Mouse (Mus musculus) hindbrain, postnatal 0 days (tissue): ENCODE measurements around the gene Clec16a. TPM values are rescaled to one million over a fixed set of nuclear protein-coding genes. Genes with fewer than 3 reads are reported as not detected.

Experiments
- ATAC-seq: fragments of 200-750 bp; cut with Nextera tagmentation; 2 replicates; pipeline ENCODE4 v1.8.0; 2017; ENCODE audit warnings: mild to moderate bottlenecking, moderate TSS enrichment, moderate library complexity
- DNase-seq: peaks from one replicate; pipeline ENCODE4 v3.0.0-alpha.2; 2015; ENCODE audit warnings: low spot score
- H3K27ac ChIP-seq: fragments of 300-500 bp; sonication (generic); 2 replicates; pipeline ENCODE4 v1.5.1; 2014; ENCODE audit warnings: mild to moderate bottlenecking
- H3K27me3 ChIP-seq: fragments of 300-500 bp; sonication (generic); 2 replicates; pipeline ENCODE4 v1.6.1; 2014; ENCODE audit warnings: low read length, mixed read lengths; ENCODE audit not compliant: insufficient read depth
- H3K36me3 ChIP-seq: fragments of 300-500 bp; sonication (generic); 2 replicates; pipeline ENCODE4 v1.6.1; 2014; ENCODE audit warnings: low read length, mixed read lengths; ENCODE audit not compliant: insufficient read depth
- H3K4me1 ChIP-seq: fragments of 300-500 bp; sonication (generic); 2 replicates; pipeline ENCODE4 v1.6.1; 2014; ENCODE audit warnings: antibody characterized with exemption, low read length, mixed read lengths; ENCODE audit not compliant: insufficient read depth
- H3K4me2 ChIP-seq: fragments of 300-500 bp; sonication (generic); 2 replicates; pipeline ENCODE4 v1.6.1; 2014; ENCODE audit warnings: low read depth, mild to moderate bottlenecking, low read length, moderate library complexity, mixed read lengths
- H3K4me3 ChIP-seq: fragments of 300-500 bp; sonication (generic); 2 replicates; pipeline ENCODE4 v1.5.1; 2014; ENCODE audit warnings: low read length
- H3K9ac ChIP-seq: fragments of 300-500 bp; sonication (generic); replicated peaks from 2 replicates; pipeline ENCODE4 v1.6.1; 2014; ENCODE audit warnings: mild to moderate bottlenecking, low read length, moderate library complexity, mixed read lengths
- H3K9me3 ChIP-seq: fragments of 300-500 bp; sonication (generic); 2 replicates; pipeline ENCODE4 v1.6.1; 2016; ENCODE audit warnings: low read length, mixed read lengths
- CTCF ChIP-seq: IDR thresholded peaks from 2 replicates; pipeline ENCODE4 v1.5.1; 2016; ENCODE audit warnings: antibody characterized with exemption, control low read depth, low read depth
- WGBS: fragments of 180-500 bp; shearing (Covaris S2); extraction: QIAGEN DNeasy Blood & Tissue Kit; methylation state at CpG from one replicate; pipeline ENCODE4 v1.1.7; 2014; 5-methylcytosine and 5-hydroxymethylcytosine counted together
- polyA plus RNA-seq: library from polyadenylated mRNA; unstranded; fragments of >200 nt; fragmentation: Nextera tagmentation; extraction: Ambion mirVana; gene quantifications from 2 replicates; pipeline ENCODE4 v1.2.1, GENCODE M21; 2015
- total RNA-seq: library from RNA; depleted of rRNA; stranded (reverse); fragments of >200 nt; gene quantifications from 2 replicates; pipeline ENCODE4 v1.2.3, GENCODE M21; 2014

Clec16a gene
- total and polyA plus RNA-seq, 2 experiments from 2014 or later = 62.5 to 67.8 TPM

DNA sequence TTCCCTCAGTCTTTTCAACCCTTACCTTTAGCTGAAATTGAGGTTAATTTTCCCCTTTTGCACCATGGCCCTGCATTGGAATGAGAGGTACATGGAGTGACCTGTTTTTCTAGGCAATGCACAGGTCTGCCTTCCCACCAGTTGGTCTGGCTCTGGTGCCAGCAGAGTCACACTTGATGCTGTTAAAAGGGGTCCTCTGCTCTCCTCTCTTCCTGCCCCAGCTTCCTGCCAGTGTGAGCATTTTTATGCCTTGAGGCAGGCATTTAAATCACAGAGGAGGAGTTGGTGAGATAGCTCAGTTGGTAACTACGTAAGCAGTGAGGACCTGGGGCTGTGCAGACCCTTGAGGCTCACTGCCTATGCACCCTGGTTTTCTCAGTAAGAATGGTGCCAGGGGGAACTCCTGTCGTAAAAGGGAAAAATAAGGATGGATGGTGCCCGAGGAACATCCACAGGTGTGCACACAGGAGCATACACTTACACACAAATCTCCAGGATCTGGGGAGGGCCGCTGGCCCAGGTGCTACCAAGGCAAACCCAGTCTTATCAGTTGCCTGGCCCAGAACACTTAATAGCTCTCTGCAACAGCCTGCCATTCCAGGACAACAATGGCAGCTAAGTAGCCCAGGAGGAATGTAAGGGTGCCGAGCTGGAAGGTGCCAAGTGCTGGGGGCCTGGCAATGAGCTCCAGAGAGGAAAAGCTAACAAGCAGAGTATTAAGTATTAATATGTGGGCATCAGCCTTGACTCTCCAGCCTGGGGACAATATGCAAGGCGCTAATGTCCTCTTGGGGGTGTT, 152.9 kb downstream of the Clec16a start:
- H3K27ac ChIP-seq = no peak overlapping the region
- ATAC-seq (no peak), DNase-seq (no peak)
- H3K4me1 ChIP-seq = no peaks in the 10 kb centered on the region
- H3K4me2 ChIP-seq = no peak overlapping the region
- TF ChIP-seq CTCF = no peak
- no peaks in the 10 kb centered on the region for H3K27me3 ChIP-seq
- no peak overlapping the region for H3K4me3 ChIP-seq
- 66% methylated on average over 6 of the region's 6 CpGs for WGBS
- H3K9ac ChIP-seq = no peak overlapping the region
- no peaks in the 10 kb centered on the region for H3K9me3 ChIP-seq
- no peaks in the 10 kb centered on the region for H3K36me3 ChIP-seq

DNA sequence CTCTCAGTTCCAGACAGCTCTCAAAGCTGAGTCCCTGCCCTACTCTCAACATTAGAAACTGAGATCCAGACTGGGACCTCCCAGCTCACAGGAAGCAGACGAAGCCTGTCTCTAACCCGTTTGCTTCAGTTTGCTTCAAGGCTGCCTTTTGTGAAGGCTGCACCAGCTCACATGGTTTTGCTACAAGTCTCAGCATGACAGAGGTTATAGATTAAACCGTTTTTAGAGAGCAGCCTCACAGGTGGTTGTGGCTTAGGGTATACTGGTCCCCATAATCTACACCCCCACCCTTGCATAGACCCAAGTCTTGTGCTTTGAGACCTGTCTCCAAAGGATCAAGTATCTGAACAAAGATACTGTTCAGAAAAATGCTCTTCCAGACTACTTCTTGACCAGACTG, 154.2 kb downstream of the Clec16a start:
- DNase-seq (no peak), ATAC-seq (no peak)
- no peak for TF ChIP-seq CTCF
- no peak overlapping the region for H3K27ac ChIP-seq
- no peak overlapping the region for H3K9ac ChIP-seq
- 78% methylated on average over 3 of the region's 3 CpGs for WGBS
- H3K27me3 ChIP-seq = no peaks in the 10 kb centered on the region
- no peak overlapping the region for H3K4me2 ChIP-seq
- H3K9me3 ChIP-seq = no peaks in the 10 kb centered on the region
- H3K36me3 ChIP-seq = no peaks in the 10 kb centered on the region
- peaks cover 6% of the 10 kb centered on the region; the same call in 1 of the 2 replicates for H3K4me1 ChIP-seq
- H3K4me3 ChIP-seq = no peak overlapping the region

DNA sequence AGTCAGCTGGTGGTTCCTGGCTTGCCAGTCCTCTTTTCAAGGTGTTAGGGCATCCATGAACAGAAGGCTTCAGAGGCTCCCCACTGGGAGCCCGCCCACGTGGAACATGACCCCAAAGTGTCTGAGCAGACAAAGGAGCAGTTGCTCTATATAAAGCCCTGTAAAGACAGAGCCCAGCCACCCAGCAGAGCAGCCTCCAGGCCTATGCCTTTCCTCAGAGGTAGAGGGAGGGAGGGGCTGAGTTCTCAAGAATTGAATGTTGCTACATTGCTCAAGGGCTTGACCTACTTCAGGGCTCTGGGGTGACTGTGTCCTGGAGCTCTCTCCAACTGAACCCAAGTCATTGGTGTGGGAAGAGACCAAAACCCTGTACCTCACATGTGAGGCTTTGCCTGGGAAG, 155.0 kb downstream of the Clec16a start:
- 26% methylated on average over 2 of the region's 2 CpGs for WGBS
- Histone ChIP-seq H3K27me3 (no peaks in the 10 kb centered on the region), H3K4me1 (peaks cover 9% of the 10 kb centered on the region; the same call in 1 of the 2 replicates), H3K9me3 (no peaks in the 10 kb centered on the region), H3K4me2 (no peak overlapping the region), H3K27ac (no peak overlapping the region), H3K4me3 (no peak overlapping the region), H3K36me3 (no peaks in the 10 kb centered on the region), H3K9ac (no peak overlapping the region)
- no peak for DNase-seq
- no peak for ATAC-seq
- TF ChIP-seq CTCF = no peak

DNA sequence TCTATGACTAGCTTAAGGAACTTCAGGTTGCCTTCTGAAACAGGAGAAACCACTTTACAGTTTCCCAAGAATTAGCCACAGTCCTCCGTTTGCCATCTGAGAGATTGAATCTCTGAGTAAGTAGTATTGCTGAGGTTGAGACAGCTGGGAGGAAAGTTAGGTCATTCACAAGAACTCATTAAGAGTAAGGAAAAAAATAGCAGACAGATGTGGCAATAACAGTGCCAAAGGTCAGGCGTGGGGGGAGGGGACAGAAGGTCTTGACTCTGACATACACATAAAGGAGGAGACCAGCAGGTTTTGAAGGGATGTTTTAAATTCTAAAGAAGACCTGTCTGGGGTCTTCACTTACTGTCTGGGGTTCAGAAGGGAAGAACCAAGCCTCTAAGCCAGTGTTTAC, 157.3 kb downstream of the Clec16a start:
- H3K36me3 ChIP-seq = no peaks in the 10 kb centered on the region
- peaks cover 9% of the 10 kb centered on the region; the same call in 1 of the 2 replicates for H3K4me1 ChIP-seq
- no peak overlapping the region for H3K4me2 ChIP-seq
- TF ChIP-seq CTCF = no peak
- no peak overlapping the region for H3K27ac ChIP-seq
- 83% methylated on average over 2 of the region's 2 CpGs for WGBS
- H3K9me3 ChIP-seq = no peaks in the 10 kb centered on the region
- ATAC-seq (no peak), DNase-seq (no peak)
- H3K27me3 ChIP-seq = no peaks in the 10 kb centered on the region
- no peak overlapping the region for H3K9ac ChIP-seq
- H3K4me3 ChIP-seq = no peak overlapping the region

DNA sequence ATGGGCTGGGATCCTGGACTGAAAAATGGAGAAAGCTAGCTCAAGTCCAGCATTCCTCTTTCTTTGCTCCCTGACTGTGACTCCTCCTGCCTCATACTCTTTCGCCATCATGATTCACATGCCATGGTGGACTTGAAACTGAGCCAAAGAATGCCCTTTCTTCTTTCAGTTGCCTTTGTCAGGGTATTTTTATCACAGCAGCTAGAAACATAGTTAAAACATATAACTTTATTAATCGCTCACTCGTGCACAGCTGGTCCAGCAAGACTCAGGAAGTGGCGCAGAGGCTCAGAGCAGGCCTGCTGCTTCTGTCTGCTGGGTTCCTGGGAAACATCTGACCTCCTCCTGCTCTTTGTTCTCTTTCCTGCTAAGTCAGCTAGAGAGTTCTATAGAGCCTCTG, 158.8 kb downstream of the Clec16a start:
- no peak overlapping the region for H3K4me3 ChIP-seq
- WGBS = 54% methylated on average over 4 of the region's 4 CpGs
- ATAC-seq = no peak

DNA sequence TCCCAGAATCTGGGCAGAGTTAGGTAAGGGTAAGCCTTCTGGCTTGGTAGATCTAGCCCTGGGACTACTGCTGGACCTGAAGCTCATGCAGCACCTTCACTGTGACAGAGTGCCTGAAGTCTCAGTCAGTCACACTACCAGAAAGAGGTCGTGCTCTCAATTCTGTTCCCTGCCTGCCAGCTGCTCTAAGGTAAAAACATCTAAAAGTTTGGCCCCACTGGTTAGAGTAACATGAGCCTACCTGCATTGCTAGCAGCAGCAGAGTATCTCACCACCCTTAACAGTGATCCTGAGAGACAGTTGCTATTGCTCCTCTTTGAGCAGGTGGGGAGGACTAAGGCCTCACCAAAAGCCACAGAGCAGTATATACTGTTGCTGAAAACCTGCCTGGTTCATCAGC, 160.3 kb downstream of the Clec16a start:
- Histone ChIP-seq H3K4me1 (peaks cover 9% of the 10 kb centered on the region; the same call in 1 of the 2 replicates), H3K9me3 (no peaks in the 10 kb centered on the region), H3K27ac (no peak overlapping the region), H3K4me3 (no peak overlapping the region), H3K9ac (no peak overlapping the region), H3K36me3 (no peaks in the 10 kb centered on the region), H3K4me2 (no peak overlapping the region), H3K27me3 (no peaks in the 10 kb centered on the region)
- no peak for DNase-seq
- TF ChIP-seq CTCF = no peak
- 86% methylated on average over 1 of the region's 1 CpGs for WGBS
- no peak for ATAC-seq

More for the DNA sequence above, 158.8 kb downstream of the Clec16a start:
- no peaks in the 10 kb centered on the region for H3K27me3 ChIP-seq
- no peak for TF ChIP-seq CTCF
- no peak for DNase-seq
- no peak overlapping the region for H3K9ac ChIP-seq
- H3K4me1 ChIP-seq = peaks cover 9% of the 10 kb centered on the region; the same call in 1 of the 2 replicates
- no peak overlapping the region for H3K27ac ChIP-seq
- H3K9me3 ChIP-seq = no peaks in the 10 kb centered on the region
- no peak overlapping the region for H3K4me2 ChIP-seq
- no peaks in the 10 kb centered on the region for H3K36me3 ChIP-seq

DNA sequence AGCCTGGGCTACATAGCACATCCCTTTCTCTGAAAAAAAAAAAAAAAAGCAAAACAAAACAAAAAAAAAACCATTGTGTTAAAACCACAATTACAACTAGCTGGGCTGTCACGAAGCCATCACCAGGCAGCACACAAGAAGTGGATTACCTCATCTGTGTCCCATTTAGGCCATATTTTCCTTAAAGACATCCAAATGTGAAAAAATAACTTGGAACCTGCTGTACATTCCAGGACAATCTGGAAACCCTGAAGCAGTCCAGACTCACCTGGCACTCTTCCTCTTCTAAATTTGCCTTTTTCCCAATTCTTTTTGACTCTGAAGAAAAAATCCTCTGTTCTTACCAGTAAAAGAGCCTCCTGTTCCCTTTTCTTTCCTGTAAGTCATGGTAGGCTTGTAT, 166.4 kb downstream of the Clec16a start:
- Histone ChIP-seq H3K4me1 (peaks cover under 1% of the 10 kb centered on the region; the same call in 1 of the 2 replicates), H3K4me3 (no peak overlapping the region), H3K27ac (no peak overlapping the region), H3K4me2 (no peak overlapping the region), H3K36me3 (no peaks in the 10 kb centered on the region), H3K9ac (no peak overlapping the region), H3K27me3 (no peaks in the 10 kb centered on the region), H3K9me3 (no peaks in the 10 kb centered on the region)
- DNase-seq (no peak), ATAC-seq (no peak)
- WGBS = 83% methylated on average over 1 of the region's 1 CpGs
- no peak for TF ChIP-seq CTCF
